Mouse (Mus musculus): ENCODE results near the gene Med13l.

Gene Med13l

GRCm38 (mm10) chr5:118655966-118656365, 95.5 kb downstream of the Med13l start:
- DNase-seq (ENCODE audit: low spot score in 2 of 2): no peak

- DNase-seq (ENCODE audit: low spot score in 2 of 2): no peak
Observed at GRCm38 (mm10) chr5:118658256-118658837, 97.9 kb downstream of the Med13l start.

DNA sequence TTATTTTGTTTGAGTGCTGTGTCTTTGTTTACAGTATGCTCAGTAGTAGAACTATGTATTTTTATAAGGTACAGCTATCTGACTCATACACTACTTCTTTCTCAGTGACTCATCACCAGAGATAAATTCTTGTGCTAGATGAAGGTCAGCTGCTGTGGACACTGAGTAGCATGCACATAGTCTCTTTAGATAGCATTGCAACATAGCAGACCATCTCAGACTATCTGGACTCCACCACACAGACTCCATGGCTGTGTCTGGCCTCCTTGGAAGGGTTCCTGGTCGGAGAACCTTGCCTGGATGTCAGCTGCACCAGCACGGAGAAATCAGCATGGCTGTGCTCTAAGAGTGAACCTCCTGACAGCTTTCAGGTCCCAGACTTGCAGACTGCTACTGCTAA, 99.2 kb downstream of the Med13l start:
- DNase-seq (ENCODE audit: low spot score in 2 of 2): no peak

DNA sequence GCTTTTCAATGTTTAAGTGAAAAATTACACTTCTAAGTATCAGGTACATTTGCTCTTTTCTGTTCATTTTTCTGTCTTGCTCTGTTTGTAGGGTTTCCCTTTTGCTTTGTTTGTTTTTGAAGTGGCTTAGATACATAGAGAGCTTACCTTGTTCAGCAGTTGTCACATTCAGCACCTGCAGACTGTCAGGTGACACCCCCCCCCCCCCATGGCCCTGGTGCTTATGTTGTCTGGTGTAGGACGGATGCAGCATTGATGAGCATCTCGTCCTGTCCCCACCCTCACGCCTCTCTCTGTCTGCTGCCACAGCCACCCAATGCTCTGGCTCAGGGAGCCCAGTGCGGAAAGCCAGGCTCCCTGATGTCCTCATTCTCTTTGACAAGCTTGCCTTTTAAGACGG, 101.3 kb downstream of the Med13l start:
- DNase-seq (ENCODE audit: low spot score in 2 of 2): no peak

DNA sequence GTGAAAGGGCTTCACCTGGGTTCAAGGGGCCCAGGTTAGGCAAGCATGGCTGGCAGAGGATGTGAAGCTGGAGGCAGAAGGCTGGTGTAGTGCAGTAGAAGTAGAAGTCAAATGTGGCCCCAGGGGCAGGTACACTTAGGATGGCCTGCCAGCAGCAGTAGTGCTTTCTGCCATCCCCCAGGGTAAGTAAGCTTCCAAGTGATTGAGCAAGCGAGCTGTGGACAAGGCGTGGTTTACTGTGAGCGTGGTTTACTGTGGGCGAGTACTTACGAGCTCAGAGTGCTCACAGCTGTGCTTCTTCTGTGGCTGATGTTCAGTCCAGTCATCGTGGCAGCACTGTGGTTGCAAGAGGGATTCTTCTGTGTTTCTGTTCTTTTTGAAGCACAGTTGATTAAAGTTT, 103.5 kb downstream of the Med13l start:
- DNase-seq (ENCODE audit: low spot score in 2 of 2): no peak

GRCm38 (mm10) chr5:118665023-118665422, 104.5 kb downstream of the Med13l start:
- no peak for DNase-seq (ENCODE audit: low spot score in 2 of 2)

GRCm38 (mm10) chr5:118666437-118667207, 106.1 kb downstream of the Med13l start:
- DNase-seq (ENCODE audit: low spot score in 2 of 2): peak in 1 of 2 experiments; percentile 35

DNA sequence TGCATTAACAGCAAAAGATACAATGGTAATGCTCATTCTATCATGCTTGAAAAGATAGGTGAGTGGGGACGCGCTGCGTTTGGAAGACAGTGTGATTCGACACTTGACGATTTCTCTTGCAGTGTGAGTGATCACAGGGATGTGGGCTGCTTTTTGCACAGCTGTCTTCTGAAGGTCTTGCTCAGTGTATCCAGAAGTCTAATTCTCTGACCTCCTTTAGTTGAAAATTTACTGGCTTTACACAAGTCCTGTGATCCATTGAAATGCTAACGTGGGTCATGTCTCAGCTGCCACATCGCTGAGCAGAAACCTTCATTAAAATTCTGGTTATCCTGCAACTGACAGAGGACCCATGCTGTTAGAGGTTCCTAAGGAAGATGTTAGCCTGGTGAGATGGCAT, 107.4 kb downstream of the Med13l start:
- DNase-seq (ENCODE audit: low spot score in 2 of 2): no peak

GRCm38 (mm10) chr5:118668931-118669330, 108.5 kb downstream of the Med13l start:
- DNase-seq (ENCODE audit: low spot score in 2 of 2): no peak

DNA sequence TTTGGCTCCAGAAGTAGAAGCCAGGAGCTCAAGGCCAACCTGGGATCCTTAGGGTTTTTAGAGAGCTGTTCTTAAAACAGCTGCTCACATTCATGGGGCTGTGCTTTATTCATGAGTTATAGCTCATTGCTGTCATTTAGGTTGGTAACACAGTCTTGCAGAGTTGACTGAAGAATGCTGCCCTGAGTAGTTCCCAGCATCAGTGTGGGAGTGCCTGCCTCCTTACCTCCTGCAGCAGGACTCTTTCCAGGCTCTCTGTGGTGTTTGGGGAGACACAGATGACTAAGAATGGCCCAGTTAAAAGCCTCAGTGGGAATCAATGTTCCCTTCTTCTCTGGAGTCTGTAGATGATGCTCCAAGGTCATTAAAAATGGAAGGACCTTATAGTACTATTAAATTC, 111.6 kb downstream of the Med13l start:
- DNase-seq (ENCODE audit: low spot score in 2 of 2): no peak

DNA sequence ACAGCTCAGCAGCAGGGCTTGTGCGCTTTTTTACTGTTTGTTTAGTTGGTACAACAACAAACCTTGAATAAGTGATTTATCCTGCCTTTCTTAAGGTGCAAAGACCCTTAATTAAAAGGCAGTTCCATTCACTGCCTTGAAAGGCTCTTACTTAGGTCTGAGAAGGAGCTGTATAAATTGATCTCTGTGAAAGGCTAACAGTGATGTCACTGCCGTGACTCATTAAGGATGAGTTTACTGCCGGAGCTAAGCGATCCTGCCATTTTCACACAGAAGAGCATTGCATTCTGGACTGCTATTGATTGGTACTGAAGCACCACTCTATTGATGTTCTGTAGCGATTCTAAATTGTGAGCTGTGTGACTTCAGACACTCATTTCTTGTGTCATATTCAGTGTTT, 113.4 kb downstream of the Med13l start:
- no peak for DNase-seq (ENCODE audit: low spot score in 2 of 2)

- no peak for DNase-seq (ENCODE audit: low spot score in 2 of 2)
Observed at GRCm38 (mm10) chr5:118674321-118674720, 113.8 kb downstream of the Med13l start.

DNA sequence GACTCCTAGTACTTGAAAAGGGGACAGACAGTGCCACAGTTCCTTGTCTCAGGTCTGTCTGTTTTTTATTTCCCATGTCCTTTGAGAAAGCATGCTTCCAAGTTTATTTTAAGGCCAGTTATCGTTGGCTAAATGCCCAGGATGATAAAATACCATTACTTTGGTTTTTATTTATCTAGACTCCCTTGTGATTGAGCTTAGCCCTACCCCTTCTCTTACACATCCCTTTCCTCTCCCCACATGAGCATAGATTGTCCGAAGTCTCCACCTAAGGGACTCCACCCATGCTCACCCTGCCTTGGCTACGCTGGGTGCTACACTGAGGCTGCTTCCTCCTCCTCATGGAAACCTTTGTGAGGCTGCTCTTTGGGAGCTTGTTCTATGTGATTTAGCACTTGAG, 115.2 kb downstream of the Med13l start:
- DNase-seq (ENCODE audit: low spot score in 2 of 2): no peak

DNA sequence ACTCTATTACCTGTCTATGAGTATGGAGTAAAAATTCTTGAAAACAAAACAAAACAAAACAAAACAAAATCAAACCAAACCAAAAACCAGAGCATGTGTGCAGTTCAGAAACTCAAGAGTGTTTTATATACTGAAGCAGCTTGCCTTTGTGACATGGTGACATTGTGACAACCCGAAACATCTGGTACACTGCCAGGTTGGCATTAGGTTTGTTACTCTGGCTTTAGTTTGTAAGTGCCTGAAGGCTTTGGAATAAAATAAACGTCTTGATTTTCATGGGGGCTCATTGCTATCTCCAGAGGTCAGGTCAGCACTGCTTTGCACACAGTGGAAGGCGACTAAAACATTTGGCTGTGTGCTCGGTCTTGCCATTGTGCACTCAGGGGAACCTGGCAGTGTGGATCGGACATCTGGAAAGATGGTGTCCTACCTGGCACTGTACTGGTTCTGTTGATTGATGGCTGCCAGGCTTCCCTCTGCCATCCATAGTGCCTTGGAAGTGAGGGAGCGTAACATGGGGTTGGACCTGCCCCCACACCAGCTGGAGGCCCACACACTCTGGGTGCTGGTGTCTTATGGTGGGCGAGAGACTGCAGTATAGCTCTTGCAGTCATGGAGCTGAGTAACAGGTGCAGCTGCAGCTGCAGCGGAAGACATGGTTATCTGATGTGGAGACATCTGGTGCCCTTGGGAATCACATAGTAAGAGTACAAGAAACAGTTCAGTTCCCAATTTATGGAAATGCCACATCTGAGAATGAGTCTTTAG, 115.9 kb downstream of the Med13l start:
- DNase-seq (ENCODE audit: low spot score in 2 of 2): no peak

GRCm38 (mm10) chr5:118679283-118679835, 118.9 kb downstream of the Med13l start:
- no peak for DNase-seq (ENCODE audit: low spot score in 2 of 2)

DNA sequence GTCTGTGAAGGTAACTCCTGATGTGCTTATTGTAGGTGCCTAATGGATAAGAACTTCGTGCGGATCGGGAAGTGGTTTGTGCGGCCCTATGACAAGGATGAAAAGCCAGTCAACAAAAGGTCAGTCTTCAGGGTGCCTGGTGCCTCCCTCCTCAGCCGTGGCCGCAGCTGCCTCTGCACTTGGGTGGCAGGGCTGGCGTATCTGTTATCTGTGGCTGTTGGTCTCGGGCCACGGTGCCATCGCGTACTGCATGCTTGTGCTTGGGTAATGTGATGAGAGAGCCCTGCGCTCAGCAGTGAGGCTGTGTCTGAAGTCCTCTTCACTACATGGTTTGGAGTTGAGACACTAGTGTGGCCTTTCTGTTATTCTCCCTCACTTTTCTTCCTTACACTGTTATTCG, 120.4 kb downstream of the Med13l start:
- no peak for DNase-seq (ENCODE audit: low spot score in 2 of 2)

DNA sequence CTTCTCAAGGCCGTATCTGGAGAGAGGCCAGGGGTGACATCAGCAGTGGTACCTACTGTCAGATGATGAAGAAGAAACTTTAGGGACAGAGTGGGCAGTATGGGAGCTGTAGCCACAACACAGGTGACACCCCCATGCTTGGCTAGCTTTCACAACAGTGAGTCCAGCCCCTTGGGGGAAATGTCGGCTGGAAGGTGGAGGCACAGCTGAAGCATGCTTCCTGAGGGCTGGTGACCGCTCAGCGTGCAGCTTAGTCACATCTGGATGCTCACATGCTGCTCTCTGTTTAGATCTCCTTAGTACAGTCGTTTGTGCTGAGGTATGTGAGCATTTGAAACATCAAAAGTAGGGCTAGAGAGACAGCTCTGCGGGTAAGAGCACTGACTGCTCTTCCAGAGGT, 121.5 kb downstream of the Med13l start:
- no peak for DNase-seq (ENCODE audit: low spot score in 2 of 2)

DNA sequence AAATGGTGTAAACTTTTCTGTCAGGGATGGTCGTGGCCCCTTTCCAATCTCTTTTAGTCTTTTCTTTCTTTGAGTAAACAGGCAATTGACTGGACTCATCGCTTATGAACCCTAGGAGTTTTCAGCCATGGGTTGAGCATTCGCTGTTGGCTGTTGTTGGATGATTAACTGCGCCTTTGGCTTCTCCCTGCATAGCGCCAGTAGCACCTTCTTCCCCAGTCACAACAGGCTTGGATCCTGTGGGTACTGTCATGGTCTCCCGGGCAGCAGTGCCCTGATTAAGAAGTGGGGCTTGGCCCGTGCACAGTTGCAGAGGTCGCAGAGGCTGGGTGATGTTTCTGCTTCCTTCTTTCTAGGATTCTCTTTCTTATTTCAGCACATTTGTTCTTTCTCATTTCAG, 124.7 kb downstream of the Med13l start:
- DNase-seq (ENCODE audit: low spot score in 2 of 2): no peak

DNA sequence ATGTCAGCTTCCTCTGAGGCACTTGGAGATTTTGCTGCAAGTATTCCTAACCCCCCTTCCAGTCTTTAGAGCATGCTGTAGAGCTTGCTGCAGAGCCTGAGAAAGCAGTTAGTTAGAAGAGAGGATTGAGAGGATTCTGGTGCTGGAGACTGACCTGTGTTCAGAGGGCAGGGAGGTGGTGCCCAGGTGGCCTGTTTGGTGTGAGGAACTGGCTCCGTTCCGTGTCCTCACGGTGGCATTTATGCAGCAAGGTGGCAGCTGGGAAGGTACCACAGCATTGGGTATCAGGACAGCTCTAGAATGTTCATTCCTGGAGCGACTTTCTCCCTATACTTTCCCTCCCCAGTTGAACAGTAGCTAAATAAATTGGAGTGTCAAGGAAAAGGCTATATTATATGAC, 125.5 kb downstream of the Med13l start:
- DNase-seq (ENCODE audit: low spot score in 2 of 2): no peak

GRCm38 (mm10) chr5:118688886-118689835, 128.7 kb downstream of the Med13l start:
- DNase-seq (ENCODE audit: low spot score in 2 of 2): no peak

GRCm38 (mm10) chr5:118691025-118691709, 130.7 kb downstream of the Med13l start:
- no peak for DNase-seq (ENCODE audit: low spot score in 2 of 2)
